Mouse (Mus musculus) mouse trophoblast stem cell (cell line): ENCODE measurements at regions not wholly inside any gene's neighbourhood (a gene's known extent, or its start where the extent isn't known, plus 50 kb on each side); places are given as distances from the start of the nearest gene placed in this dataset.

ENCODE experiments used
- in situ Hi-C, 2 experiments: fragments of 300-500 bp; cut with MseI, MboI; formaldehyde crosslinking; loops; 2 replicates in 1 of 2; 3 replicates in 1 of 2; pipeline ENCODE4 v1.15.1; 2025

DNA sequence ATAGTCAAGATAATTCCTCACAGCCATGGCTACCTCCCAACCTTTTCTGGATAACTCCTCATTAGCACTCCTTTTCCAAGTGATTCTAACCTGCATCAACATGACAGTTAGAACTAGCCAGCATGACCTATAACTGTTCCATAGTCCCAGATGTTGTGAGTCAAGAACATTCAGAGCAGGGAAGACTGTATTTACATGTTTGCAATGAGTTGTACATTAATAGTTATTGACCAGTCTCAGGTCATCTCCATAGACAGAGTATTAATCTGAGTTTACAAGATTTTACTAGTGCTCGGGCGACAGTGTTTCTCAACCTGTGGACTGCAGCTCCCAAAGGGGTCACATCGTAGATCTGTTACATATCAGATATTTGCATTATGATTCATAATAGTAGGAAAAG lies 1515.3 kb downstream of the Slc22a22 start:
- in situ Hi-C loops = no loop called here
